Mouse (Mus musculus) stomach, postnatal 0 days (tissue): Measurements from ENCODE around the gene Ralb. TPM values are rescaled to one million over a fixed set of nuclear protein-coding genes. Genes with fewer than 3 reads are reported as not detected.

Experiments
- ATAC-seq: fragments of 200-750 bp; cut with Nextera tagmentation; 2 replicates; pipeline ENCODE4 v1.8.0; 2017; ENCODE audit not compliant: low FRiP score, low TSS enrichment
- DNase-seq: peaks from one replicate; pipeline ENCODE4 v3.0.0-alpha.2; 2016; ENCODE audit warnings: low spot score
- H3K27ac ChIP-seq: fragments of 300-500 bp; sonication (generic); replicated peaks from 2 replicates; pipeline ENCODE4 v1.5.1; 2014; ENCODE audit warnings: mild to moderate bottlenecking, control low read depth
- H3K27me3 ChIP-seq: fragments of 300-500 bp; sonication (generic); 2 replicates; pipeline ENCODE4 v1.6.1; 2014; ENCODE audit warnings: low read length; ENCODE audit not compliant: control insufficient read depth, insufficient read depth
- H3K36me3 ChIP-seq: fragments of 300-500 bp; sonication (generic); 2 replicates; pipeline ENCODE4 v1.6.1; 2014; ENCODE audit warnings: low read length, mixed read lengths; ENCODE audit not compliant: control insufficient read depth, insufficient read depth
- H3K4me1 ChIP-seq: fragments of 300-500 bp; sonication (generic); replicated peaks from 2 replicates; pipeline ENCODE4 v1.6.1; 2014; ENCODE audit warnings: antibody characterized with exemption; ENCODE audit not compliant: control insufficient read depth, insufficient read depth
- H3K4me2 ChIP-seq: fragments of 300-500 bp; sonication (generic); replicated peaks from 2 replicates; pipeline ENCODE4 v1.6.1; 2014; ENCODE audit warnings: low read depth, mild to moderate bottlenecking, control low read depth, moderate library complexity
- H3K4me3 ChIP-seq: fragments of 300-500 bp; sonication (generic); 2 replicates; pipeline ENCODE4 v1.5.1; 2014; ENCODE audit warnings: low read depth, low read length, control low read depth
- H3K9ac ChIP-seq: fragments of 300-500 bp; sonication (generic); 2 replicates; pipeline ENCODE4 v1.6.1; 2014; ENCODE audit warnings: mild to moderate bottlenecking, low read length, control low read depth, mixed read lengths
- H3K9me3 ChIP-seq: fragments of 300-500 bp; sonication (generic); 2 replicates; pipeline ENCODE4 v1.6.1; 2016; ENCODE audit warnings: low read length; ENCODE audit not compliant: control insufficient read depth
- CTCF ChIP-seq: IDR thresholded peaks from 2 replicates; pipeline ENCODE4 v1.5.1; 2016; ENCODE audit warnings: antibody characterized with exemption, low read depth, mild to moderate bottlenecking, moderate library complexity
- EP300 ChIP-seq: optimal IDR thresholded peaks from 2 replicates; pipeline ENCODE3; 2016; ENCODE audit warnings: antibody characterized with exemption
- WGBS: fragments of 180-500 bp; shearing (Covaris S2); extraction: QIAGEN DNeasy Blood & Tissue Kit; methylation state at CpG from one replicate; pipeline ENCODE4 v1.1.7; 2014; 5-methylcytosine and 5-hydroxymethylcytosine counted together
- polyA plus RNA-seq: library from polyadenylated mRNA; unstranded; fragments of >200 nt; fragmentation: Nextera tagmentation; extraction: Ambion mirVana; gene quantifications from 2 replicates; pipeline ENCODE4 v1.2.1, GENCODE M21; 2015

The Ralb gene
- polyA plus RNA-seq, result 102 TPM in 2 replicates

- H3K27ac ChIP-seq, result peak within 1 kb of the TSS; percentile 93
- peak within 1 kb of the TSS; percentile 72 for H3K4me2 ChIP-seq
- H3K36me3 ChIP-seq, result peaks cover 3% of the 10 kb centered on the region; the same call in 1 of the 2 replicates
- H3K4me1 ChIP-seq, result 0 out of 2 replicates have a peak, but pooled peaks cover 2% of the 10 kb centered on the region
- WGBS, result under 1% methylated on average over 57 of the region's 57 CpGs
- peak within 1 kb of the TSS; percentile 83 for H3K9ac ChIP-seq
- no peak for TF ChIP-seq EP300
- TF ChIP-seq CTCF, result 0 out of 2 replicates have a peak, but pooled peaks have one; percentile 1
- H3K4me3 ChIP-seq, result peak within 1 kb of the TSS; percentile 87
- H3K27me3 ChIP-seq, result no peaks in the 10 kb centered on the region
- no peaks in the 10 kb centered on the region for H3K9me3 ChIP-seq
- peak; percentile 98 for ATAC-seq
- DNase-seq, result peak; percentile 98
Measured at GRCm38 (mm10) chr1:119504260-119505062, at the start of gene Ralb. TSS of gene Ralb (minus strand) at chr1:119504794.

DNA sequence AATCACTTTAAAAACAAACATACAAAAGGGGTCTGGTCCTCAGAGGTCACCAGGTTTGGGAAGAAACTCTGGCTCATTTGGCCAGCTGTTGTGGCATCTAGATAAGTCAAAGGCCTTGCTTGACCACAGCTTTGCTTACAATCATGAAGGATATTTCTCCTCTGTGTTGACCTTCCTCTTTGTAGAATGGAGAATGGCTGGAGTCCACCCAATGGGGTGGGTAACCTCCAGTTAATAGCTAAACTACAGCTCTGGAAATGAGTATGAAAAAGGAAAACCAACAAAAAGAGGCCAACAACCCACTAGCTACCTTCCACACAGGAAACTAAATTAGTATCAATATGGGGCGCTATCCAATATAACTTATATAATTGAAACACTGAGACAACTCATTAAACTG is 47.1 kb upstream of the Ralb start:
- Histone ChIP-seq H3K27me3 (no peaks in the 10 kb centered on the region), H3K36me3 (no peaks in the 10 kb centered on the region), H3K4me1 (no peaks in the 10 kb centered on the region), H3K4me2 (no peak overlapping the region), H3K27ac (no peak overlapping the region), H3K4me3 (no peak overlapping the region), H3K9me3 (no peaks in the 10 kb centered on the region), H3K9ac (no peak overlapping the region)
- no peak for TF ChIP-seq EP300
- TF ChIP-seq CTCF, result no peak
- 91% methylated on average over 1 of the region's 1 CpGs for WGBS
- ATAC-seq, result no peak
- no peak for DNase-seq

- no peak for TF ChIP-seq EP300
- TF ChIP-seq CTCF, result no peak
- H3K4me2 ChIP-seq, result no peak overlapping the region
- no peaks in the 10 kb centered on the region for H3K27me3 ChIP-seq
- 93% methylated on average over 2 of the region's 2 CpGs for WGBS
- DNase-seq (no peak), ATAC-seq (no peak)
- no peak overlapping the region for H3K9ac ChIP-seq
- no peak overlapping the region for H3K4me3 ChIP-seq
- no peaks in the 10 kb centered on the region for H3K9me3 ChIP-seq
- no peaks in the 10 kb centered on the region for H3K36me3 ChIP-seq
- H3K4me1 ChIP-seq, result no peaks in the 10 kb centered on the region
- no peak overlapping the region for H3K27ac ChIP-seq
Measured at GRCm38 (mm10) chr1:119550064-119550463, 45.5 kb upstream of the Ralb start.

DNA sequence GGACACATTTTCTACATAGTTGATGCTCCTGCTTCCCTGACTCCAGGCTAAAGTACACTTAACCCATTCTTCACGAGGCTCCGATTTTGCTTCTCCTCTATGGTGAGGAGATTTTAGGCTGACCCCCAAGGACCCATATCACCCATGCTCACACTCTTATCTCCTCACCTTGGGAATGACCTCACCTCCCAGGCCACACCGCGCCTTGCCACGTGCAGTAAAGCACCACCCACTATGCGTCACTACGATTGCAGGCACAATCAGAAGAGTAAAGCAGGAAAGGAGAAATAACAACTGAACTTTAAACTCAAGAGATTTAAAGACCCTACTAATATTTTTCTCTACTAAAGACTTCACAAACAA is 44.7 kb upstream of the Ralb start:
- Histone ChIP-seq H3K4me3 (no peak overlapping the region), H3K36me3 (no peaks in the 10 kb centered on the region), H3K9ac (no peak overlapping the region), H3K4me2 (no peak overlapping the region), H3K4me1 (no peaks in the 10 kb centered on the region), H3K9me3 (no peaks in the 10 kb centered on the region), H3K27ac (no peak overlapping the region), H3K27me3 (no peaks in the 10 kb centered on the region)
- 0 out of 2 replicates have a peak, but pooled peaks have one; percentile 69 for ATAC-seq
- whole genome bisulfite sequencing, result 73% methylated on average over 7 of the region's 7 CpGs
- DNase-seq, result peak; percentile 52
- no peak for TF ChIP-seq CTCF
- TF ChIP-seq EP300, result no peak

DNA sequence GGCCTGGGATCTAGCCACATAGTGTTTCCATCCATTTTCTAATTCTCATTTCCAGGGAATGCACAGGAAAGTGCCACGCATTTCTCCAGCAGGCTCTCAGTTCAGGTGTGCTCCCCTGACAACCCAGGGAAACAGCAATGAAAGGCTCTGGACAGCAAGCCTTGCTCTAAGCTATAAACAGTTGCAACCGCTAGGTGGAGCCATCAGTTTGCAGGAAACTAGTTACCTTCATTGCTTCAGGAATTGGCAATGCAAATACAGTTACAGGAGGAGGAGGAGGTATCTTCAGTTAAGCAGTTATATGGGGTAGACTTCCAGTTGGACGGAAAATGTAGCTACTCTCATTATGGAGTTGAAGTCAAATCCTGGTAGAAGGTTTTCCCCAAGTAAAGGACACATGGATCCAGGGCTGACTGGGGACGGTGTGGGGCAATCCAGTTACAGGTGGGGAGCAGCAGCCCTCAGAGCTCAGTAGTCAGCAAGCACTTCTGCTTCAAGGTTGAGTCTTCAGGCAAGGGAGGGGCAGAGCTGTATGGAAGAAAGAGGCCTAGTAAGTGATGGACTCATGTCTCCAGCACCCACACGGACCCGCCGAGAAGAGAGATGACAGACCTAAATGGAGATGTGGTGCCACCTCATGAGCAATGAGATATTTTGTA is 44.2 kb upstream of the Ralb start:
- DNase-seq, result peak; percentile 76
- TF ChIP-seq CTCF (peak; percentile 98), EP300 (no peak)
- H3K27me3 ChIP-seq, result no peaks in the 10 kb centered on the region
- no peak overlapping the region for H3K9ac ChIP-seq
- ATAC-seq, result peak; percentile 75
- no peaks in the 10 kb centered on the region for H3K9me3 ChIP-seq
- H3K27ac ChIP-seq, result no peak overlapping the region
- no peak overlapping the region for H3K4me3 ChIP-seq
- WGBS, result 66% methylated on average over 7 of the region's 7 CpGs
- no peak overlapping the region for H3K4me2 ChIP-seq
- no peaks in the 10 kb centered on the region for H3K4me1 ChIP-seq
- H3K36me3 ChIP-seq, result no peaks in the 10 kb centered on the region

- no peak for DNase-seq
- Histone ChIP-seq H3K27ac (no peak overlapping the region), H3K9me3 (no peaks in the 10 kb centered on the region)
Measured at GRCm38 (mm10) chr1:119546490-119546889, 41.9 kb upstream of the Ralb start.

More at GRCm38 (mm10) chr1:119546490-119546889, 41.9 kb upstream of the Ralb start:
- no peaks in the 10 kb centered on the region for H3K27me3 ChIP-seq
- no peak overlapping the region for H3K9ac ChIP-seq
- TF ChIP-seq CTCF (no peak), EP300 (no peak)
- H3K36me3 ChIP-seq, result no peaks in the 10 kb centered on the region
- ATAC-seq, result no peak
- WGBS, result 77% methylated on average over 3 of the region's 3 CpGs
- H3K4me3 ChIP-seq, result no peak overlapping the region
- no peaks in the 10 kb centered on the region for H3K4me1 ChIP-seq
- H3K4me2 ChIP-seq, result no peak overlapping the region
